Mouse (Mus musculus) megakaryocyte, adult 5-6 weeks (primary cell): ENCODE results near the gene BC048562. TPM values are rescaled to one million over a fixed set of nuclear protein-coding genes. Genes with fewer than 3 reads are reported as not detected.

Source experiments
- total RNA-seq, 2 experiments: library from RNA; stranded (forward) in 1 of 2; stranded (reverse) in 1 of 2; fragments of 153-499, 151-499 nt in 1 of 2; fragments of 221-1000, 200-1000 nt in 1 of 2; gene quantifications; 2 replicates each; pipeline versions ENCODE4 v1.2.3 to v1.2.4; 2015 to 2017

Gene BC048562
- total RNA-seq, 2 experiments from 2014 or later: not detected

Other genes with a start within 250 kb of the BC048562 start
- 0.91 and 1.5 TPM in 2 replicates for gene Bsn, start 246.1 kb upstream of the BC048562 start, total RNA-seq (2015)
- 0.37 and 0.62 TPM in 2 replicates for gene Bsn, start 246.1 kb upstream of the BC048562 start, total RNA-seq (2017)
- 11.6 and 12.3 TPM in 2 replicates for gene Dag1, start 172.5 kb upstream of the BC048562 start, total RNA-seq (2015)
- gene Dag1, start 172.5 kb upstream of the BC048562 start, total RNA-seq (2017): 4.6 and 5.4 TPM in 2 replicates
- gene Nicn1, start 146.1 kb upstream of the BC048562 start, total RNA-seq (2015): 3.9 and 4.3 TPM in 2 replicates
- 2.6 and 3.6 TPM in 2 replicates for gene Nicn1, start 146.1 kb upstream of the BC048562 start, total RNA-seq (2017)
- 0.71 TPM in 1 of 2 replicates, not detected in the other for gene Amt, start 139.6 kb upstream of the BC048562 start, total RNA-seq (2015)
- gene Amt, start 139.6 kb upstream of the BC048562 start, total RNA-seq (2017): 0.11 TPM in 1 of 2 replicates, not detected in the other
- 468 and 473 TPM in 2 replicates for gene Rhoa, start 130.4 kb upstream of the BC048562 start, total RNA-seq (2015)
- gene Rhoa, start 130.4 kb upstream of the BC048562 start, total RNA-seq (2017): 585 and 627 TPM in 2 replicates
- 16.5 and 23.8 TPM in 2 replicates for gene Tcta, start 130.3 kb upstream of the BC048562 start, total RNA-seq (2015)
- gene Tcta, start 130.3 kb upstream of the BC048562 start, total RNA-seq (2017): 6.2 and 8.4 TPM in 2 replicates
- 2,393 and 2,822 TPM in 2 replicates for gene Gpx1, start 97.6 kb upstream of the BC048562 start, total RNA-seq (2015)
- gene Gpx1, start 97.6 kb upstream of the BC048562 start, total RNA-seq (2017): 1,668 and 1,978 TPM in 2 replicates
- gene Usp4, start 88.6 kb upstream of the BC048562 start, total RNA-seq (2015): 144 and 148 TPM in 2 replicates
- 75.0 and 78.7 TPM in 2 replicates for gene Usp4, start 88.6 kb upstream of the BC048562 start, total RNA-seq (2017)
- 0.47 and 0.98 TPM in 2 replicates for gene 1700102P08Rik, start 43.7 kb upstream of the BC048562 start, total RNA-seq (2015)
- gene 1700102P08Rik, start 43.7 kb upstream of the BC048562 start, total RNA-seq (2017): 1.4 and 3.0 TPM in 2 replicates
- gene Ccdc36, start 8.0 kb upstream of the BC048562 start, total RNA-seq (2015): not detected in 2 replicates
- 0.15 and 0.28 TPM in 2 replicates for gene Ccdc36, start 8.0 kb upstream of the BC048562 start, total RNA-seq (2017)
- 26.7 and 29.4 TPM in 2 replicates for gene Ccdc71, start 24.0 kb downstream of the BC048562 start, total RNA-seq (2015)
- 10.9 and 12.8 TPM in 2 replicates for gene Ccdc71, start 24.0 kb downstream of the BC048562 start, total RNA-seq (2017)
- 0.16 and 0.33 TPM in 2 replicates for gene Klhdc8b, start 25.1 kb downstream of the BC048562 start, total RNA-seq (2015)
- gene Klhdc8b, start 25.1 kb downstream of the BC048562 start, total RNA-seq (2017): 1.0 and 1.3 TPM in 2 replicates
- gene Lamb2, start 43.3 kb downstream of the BC048562 start, total RNA-seq (2015): 0.13 and 0.73 TPM in 2 replicates
- gene Lamb2, start 43.3 kb downstream of the BC048562 start, total RNA-seq (2017): 0.33 and 0.37 TPM in 2 replicates
- 29.3 and 33.2 TPM in 2 replicates for gene Usp19, start 54.1 kb downstream of the BC048562 start, total RNA-seq (2015)
- gene Usp19, start 54.1 kb downstream of the BC048562 start, total RNA-seq (2017): 34.8 and 36.3 TPM in 2 replicates
- 120 and 137 TPM in 2 replicates for gene Qars, start 71.2 kb downstream of the BC048562 start, total RNA-seq (2015)
- gene Qars, start 71.2 kb downstream of the BC048562 start, total RNA-seq (2017): 130 and 144 TPM in 2 replicates
- 68.1 and 74.0 TPM in 2 replicates for gene Qrich1, start 80.3 kb downstream of the BC048562 start, total RNA-seq (2015)
- gene Qrich1, start 80.3 kb downstream of the BC048562 start, total RNA-seq (2017): 97.9 and 109 TPM in 2 replicates
- gene Impdh2, start 123.8 kb downstream of the BC048562 start, total RNA-seq (2015): 87.2 and 93.2 TPM in 2 replicates
- 118 and 119 TPM in 2 replicates for gene Impdh2, start 123.8 kb downstream of the BC048562 start, total RNA-seq (2017)
- 36.8 and 40.7 TPM in 2 replicates for gene Ndufaf3, start 131.0 kb downstream of the BC048562 start, total RNA-seq (2015)
- gene Ndufaf3, start 131.0 kb downstream of the BC048562 start, total RNA-seq (2017): 15.2 and 22.7 TPM in 2 replicates
- gene Dalrd3, start 133.4 kb downstream of the BC048562 start, total RNA-seq (2015): 46.8 and 52.0 TPM in 2 replicates
- 21.9 and 22.5 TPM in 2 replicates for gene Dalrd3, start 133.4 kb downstream of the BC048562 start, total RNA-seq (2017)
- gene Wdr6, start 142.3 kb downstream of the BC048562 start, total RNA-seq (2015): 2.1 and 3.3 TPM in 2 replicates
- gene Wdr6, start 142.3 kb downstream of the BC048562 start, total RNA-seq (2017): 3.1 and 4.0 TPM in 2 replicates
- 0.18 and 0.21 TPM in 2 replicates for gene P4htm, start 161.2 kb downstream of the BC048562 start, total RNA-seq (2015)
- not detected in 2 replicates for gene P4htm, start 161.2 kb downstream of the BC048562 start, total RNA-seq (2017)
- gene Arih2, start 212.9 kb downstream of the BC048562 start, total RNA-seq (2015): 18.0 and 21.3 TPM in 2 replicates
- 56.0 and 57.5 TPM in 2 replicates for gene Arih2, start 212.9 kb downstream of the BC048562 start, total RNA-seq (2017)
- gene Slc25a20, start 225.6 kb downstream of the BC048562 start, total RNA-seq (2015): 18.4 and 20.2 TPM in 2 replicates
- gene Slc25a20, start 225.6 kb downstream of the BC048562 start, total RNA-seq (2017): 22.0 and 22.9 TPM in 2 replicates